Mouse (Mus musculus): ENCODE results near the gene Zdhhc18.

Gene Zdhhc18

DNA sequence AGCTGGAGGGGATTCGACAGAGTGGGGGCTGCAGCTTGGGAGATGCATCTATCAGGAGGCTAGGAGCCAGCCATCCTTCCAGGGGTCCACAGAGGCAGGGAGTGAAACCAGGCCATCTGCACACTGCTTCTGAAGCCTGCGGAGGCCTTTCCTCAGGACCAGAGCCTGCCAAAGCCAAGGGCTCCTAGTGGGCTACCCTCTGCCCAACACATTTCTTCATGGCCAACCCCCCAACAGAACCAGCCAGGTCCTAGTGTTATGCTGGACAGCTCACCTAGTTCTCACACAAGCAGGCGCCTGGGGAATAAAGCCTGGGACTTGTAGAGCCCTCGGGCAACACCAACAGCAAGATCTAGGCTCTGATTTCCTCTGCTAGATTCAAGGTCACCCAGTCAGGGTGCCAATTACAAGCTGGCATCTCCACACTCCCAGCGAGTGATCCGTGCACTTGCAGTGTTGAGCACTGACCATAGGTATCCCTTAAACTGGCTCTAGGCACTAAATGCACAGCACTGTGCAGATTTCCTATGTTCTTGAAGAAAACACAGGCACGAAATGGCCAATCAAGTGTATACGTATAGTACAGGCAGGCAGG, 19.5 kb downstream of the Zdhhc18 start:
- no peak for DNase-seq

- DNase-seq = no peak
Observed at GRCm38 (mm10) chr4:133629191-133629590, 20.8 kb downstream of the Zdhhc18 start.

GRCm38 (mm10) chr4:133628517-133628916, 21.4 kb downstream of the Zdhhc18 start:
- no peak for DNase-seq

- DNase-seq = no peak
Observed at GRCm38 (mm10) chr4:133627039-133627438, 22.9 kb downstream of the Zdhhc18 start.

- DNase-seq = no peak
Observed at GRCm38 (mm10) chr4:133626621-133627020, 23.3 kb downstream of the Zdhhc18 start.

DNA sequence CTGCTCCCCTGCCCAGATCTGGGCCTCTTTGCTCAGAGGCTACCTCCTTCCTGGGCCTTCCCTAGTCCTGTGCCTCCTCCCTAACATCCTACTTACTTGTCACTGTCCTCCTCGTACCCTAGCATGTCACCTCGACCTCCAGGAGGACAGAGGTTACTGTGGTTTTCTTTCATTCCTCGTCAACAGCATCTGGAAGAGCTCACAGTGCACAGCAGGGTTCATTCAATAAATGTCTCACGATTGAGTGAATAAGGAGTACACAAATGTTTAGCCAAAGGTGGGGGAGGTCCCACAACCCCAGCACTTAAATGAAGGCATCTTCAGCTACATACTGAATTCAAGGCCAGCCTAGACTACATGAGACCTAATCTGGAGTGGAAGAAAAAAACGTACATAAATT, 23.7 kb downstream of the Zdhhc18 start:
- no peak for DNase-seq

DNA sequence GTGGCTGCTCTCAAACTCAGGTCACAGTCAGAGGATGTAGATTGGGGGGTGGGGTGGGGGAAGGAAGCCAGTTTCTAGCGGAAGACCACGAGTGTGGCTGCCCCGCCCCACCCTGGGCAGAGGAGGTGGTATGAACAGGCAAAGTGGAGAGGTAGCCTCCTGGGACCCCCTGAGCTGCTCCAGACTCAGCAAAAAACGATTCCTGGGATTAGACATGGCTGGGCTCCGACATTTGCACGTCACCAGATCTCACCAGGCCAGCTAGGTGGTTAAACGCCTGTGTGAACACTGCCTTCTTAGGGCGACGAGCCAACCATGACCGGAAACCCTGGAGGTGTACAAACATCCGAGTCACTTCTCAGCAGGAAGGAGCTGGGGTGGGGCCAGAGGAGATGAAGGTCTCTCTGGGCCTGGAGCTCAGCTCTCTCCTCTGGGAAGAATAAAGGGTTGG, 24.3 kb downstream of the Zdhhc18 start:
- peak; percentile 81 for DNase-seq

- DNase-seq = no peak
Observed at GRCm38 (mm10) chr4:133624830-133625229, 25.1 kb downstream of the Zdhhc18 start.

GRCm38 (mm10) chr4:133622161-133622695, 27.7 kb downstream of the Zdhhc18 start:
- DNase-seq = peak; percentile 64

DNA sequence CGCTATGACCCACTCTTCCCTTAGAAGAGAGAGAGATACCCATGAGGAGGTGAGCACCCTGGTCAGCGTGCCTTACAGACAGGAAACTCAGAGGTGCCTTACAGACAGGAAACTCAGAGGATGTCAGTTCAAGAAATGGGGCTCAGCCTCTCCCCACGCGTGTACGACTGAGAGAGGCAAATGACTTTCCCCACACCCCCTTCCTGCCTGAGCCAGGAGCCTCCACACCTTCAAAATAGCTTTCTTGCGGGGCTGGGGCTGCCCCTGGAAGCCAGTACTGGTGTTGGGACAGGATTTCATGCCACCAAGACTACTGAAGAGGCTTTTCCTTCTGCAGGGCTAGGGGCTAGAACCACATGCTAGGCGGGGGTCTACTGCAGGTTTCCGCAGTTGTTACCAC, 29.3 kb downstream of the Zdhhc18 start:
- peak; percentile 51 for DNase-seq

DNA sequence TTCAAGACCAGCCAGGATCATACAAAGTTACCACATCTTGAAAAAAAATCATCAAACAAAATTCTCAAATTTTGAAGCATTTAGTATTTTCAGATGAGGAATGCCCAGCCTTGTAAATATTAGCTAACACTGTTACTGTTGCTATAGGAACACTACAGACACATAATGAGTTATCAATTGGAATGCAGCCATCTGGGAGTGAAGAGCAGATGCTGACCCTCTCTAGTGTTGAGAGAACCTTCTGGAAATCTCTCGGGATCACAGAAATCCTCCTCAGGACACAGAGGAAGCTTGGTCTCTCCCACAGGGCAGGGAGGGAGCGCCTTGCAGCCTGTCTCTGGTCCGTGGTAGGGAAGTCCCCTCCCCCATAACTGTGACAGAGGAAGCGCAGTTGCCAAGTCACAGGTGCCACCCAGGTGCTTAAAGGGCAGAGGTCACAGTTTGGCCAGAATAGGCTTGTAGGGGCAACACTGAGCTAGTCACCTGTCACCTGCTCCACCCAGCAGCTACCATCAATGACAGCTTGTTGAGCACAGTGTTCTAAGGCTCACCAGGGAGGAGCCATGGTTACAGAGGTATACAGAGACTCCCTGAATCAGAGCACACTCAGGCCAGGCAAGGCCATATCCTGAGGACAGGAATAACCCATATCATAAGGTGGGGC, 30.3 kb downstream of the Zdhhc18 start:
- DNase-seq = peak; percentile 45

DNA sequence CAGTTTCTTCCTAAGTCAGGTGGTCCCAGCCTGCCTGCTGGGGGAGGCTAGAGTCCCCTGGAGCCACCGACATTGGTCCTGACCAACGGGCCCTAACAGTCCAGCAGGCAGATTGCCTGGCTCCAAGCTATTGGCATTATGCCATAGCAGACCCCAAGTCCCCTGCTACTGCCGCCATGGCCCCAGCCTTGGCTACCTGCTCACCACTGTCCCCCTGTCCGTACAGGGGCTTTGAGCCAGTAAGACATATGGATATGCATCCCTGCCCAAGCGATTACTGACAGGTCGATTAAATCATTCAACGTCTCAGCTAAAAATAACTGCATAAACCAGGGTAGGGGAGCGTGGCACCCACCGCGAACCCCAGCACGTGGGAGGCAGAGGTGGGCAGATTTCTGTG, 32.0 kb downstream of the Zdhhc18 start:
- DNase-seq = no peak

GRCm38 (mm10) chr4:133615416-133615815, 34.5 kb downstream of the Zdhhc18 start:
- DNase-seq = no peak

GRCm38 (mm10) chr4:133614274-133614761, 35.6 kb downstream of the Zdhhc18 start:
- no peak for DNase-seq

- DNase-seq = no peak
Observed at GRCm38 (mm10) chr4:133613867-133614266, 36.1 kb downstream of the Zdhhc18 start.

GRCm38 (mm10) chr4:133613026-133613425, 36.9 kb downstream of the Zdhhc18 start:
- DNase-seq = no peak

GRCm38 (mm10) chr4:133612416-133612815, 37.5 kb downstream of the Zdhhc18 start:
- DNase-seq = no peak

- no peak for DNase-seq
Observed at GRCm38 (mm10) chr4:133611815-133612214, 38.1 kb downstream of the Zdhhc18 start.

GRCm38 (mm10) chr4:133609719-133610118, 40.2 kb downstream of the Zdhhc18 start:
- peak; percentile 86 for DNase-seq

- no peak for DNase-seq
Observed at GRCm38 (mm10) chr4:133607284-133607683, 42.7 kb downstream of the Zdhhc18 start.

DNA sequence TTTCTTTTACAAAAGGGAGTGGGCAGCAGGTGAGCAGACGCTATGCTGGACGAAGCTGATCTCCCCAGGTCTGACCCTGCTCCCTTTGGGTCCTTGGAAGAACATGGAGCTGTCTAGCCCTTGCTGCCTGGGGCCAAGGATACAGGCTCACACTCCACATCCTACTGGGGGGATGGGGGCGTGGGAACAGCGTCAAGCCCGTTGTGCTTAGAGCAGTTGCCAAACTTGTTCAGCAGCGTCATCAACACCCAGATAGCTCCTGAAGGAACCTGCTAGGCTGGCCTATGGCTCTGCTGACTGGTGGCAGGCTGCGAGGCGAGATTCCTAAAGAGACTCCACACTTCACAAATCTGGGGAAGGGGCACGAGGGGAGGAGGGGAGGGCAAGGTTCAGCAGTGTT, 44.6 kb downstream of the Zdhhc18 start:
- no peak for DNase-seq

DNA sequence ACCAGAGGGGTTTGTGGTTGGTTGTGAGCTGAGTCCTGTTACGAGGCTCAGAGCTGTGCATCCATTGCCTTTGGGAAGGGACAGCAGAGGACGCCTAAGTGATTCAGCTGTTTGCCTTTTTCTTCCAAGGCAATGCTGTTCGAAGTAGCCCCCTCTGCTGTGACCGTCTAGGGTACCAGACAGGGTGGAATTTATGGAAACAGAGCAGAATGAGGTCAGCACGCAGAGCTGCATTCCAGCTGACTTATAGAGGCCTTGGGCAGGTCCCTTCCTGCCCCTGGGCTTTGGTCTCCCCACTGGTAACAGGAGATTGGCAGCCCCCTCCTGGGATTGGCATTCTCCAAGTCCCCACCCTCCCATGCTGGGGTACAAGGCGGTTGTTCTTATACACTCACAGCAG, 45.1 kb downstream of the Zdhhc18 start:
- no peak for DNase-seq

DNA sequence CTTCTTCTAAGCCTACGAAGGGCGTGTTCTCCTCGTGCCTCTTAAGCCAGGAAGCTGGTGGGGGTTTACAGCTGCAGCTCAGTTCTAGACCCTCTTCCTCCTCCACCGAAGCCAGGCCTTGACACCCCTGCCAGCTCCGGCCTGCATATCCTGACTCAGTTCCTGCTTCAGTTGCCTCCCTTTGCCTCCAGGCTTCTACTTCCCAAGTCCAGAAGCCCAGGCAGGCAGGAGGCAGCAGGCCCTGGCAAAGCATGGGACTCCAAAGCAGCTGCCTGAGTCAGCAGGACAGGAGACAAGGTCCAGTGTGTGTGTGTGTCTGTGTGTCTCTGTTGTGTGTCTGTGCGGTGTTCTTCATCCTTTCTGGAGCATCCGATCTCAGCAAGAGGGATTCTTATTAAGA, 45.8 kb downstream of the Zdhhc18 start:
- no peak for DNase-seq

GRCm38 (mm10) chr4:133603056-133603455, 46.9 kb downstream of the Zdhhc18 start:
- DNase-seq = no peak

Measured in thymus, postnatal 14 days (tissue).